Mouse (Mus musculus): ENCODE data around the gene Mettl27.

- no peak for TF ChIP-seq POLR2A (IDR thresholded peaks at IDR 0.05; ENCODE audit: borderline replicate concordance, insufficient read depth, low read length)
- TF ChIP-seq CTCF (IDR thresholded peaks at IDR 0.05; ENCODE audit: borderline replicate concordance, insufficient read depth, low read depth, low read length): no peak
These were observed 2.2 kb upstream of the Mettl27 start for GRCm38 (mm10) chr5:134929988-134930387.
